Mouse (Mus musculus): Measurements from ENCODE around the gene Olfr64.

DNA sequence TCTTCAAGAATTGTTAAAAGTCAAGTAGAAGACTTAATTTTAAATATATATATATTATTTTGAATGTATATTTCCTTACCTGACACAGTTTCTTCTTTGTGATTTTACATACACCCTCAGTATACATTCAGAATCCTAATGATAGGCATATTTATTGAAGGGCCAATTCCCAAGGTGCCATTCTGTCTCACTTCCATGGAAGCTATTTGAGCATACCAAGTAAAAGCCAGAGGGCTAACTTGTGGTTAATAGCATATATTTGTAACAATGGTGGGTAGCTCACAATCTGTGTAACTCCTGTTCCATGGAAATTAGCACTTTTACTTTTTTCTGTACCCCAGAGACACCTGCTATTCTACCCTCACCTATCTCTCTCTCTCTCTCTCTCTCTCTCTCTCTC lies 8.1 kb downstream of the Olfr64 start, which contains the start of gene Olfr66:
- TF ChIP-seq CTCF (IDR thresholded peaks at IDR 0.05; ENCODE audit: control insufficient read depth, insufficient read depth, insufficient read length) (no peak), FOSL1 (IDR thresholded peaks at IDR 0.05; ENCODE audit: insufficient read depth, low read length, poor library complexity, severe bottlenecking) (no peak), MYOD1 (IDR thresholded peaks at IDR 0.05; ENCODE audit: control insufficient read depth, insufficient read length, low read depth) (no peak)

Measured in C2C12 (cell line).